Mouse (Mus musculus) gastrocnemius, adult 8-10 months (tissue): ENCODE data around the gene Dusp16. TPM values are rescaled to one million over a fixed set of nuclear protein-coding genes. Genes with fewer than 3 reads are reported as not detected.
A peak's percentile ranks its signal among the peaks of the same experiment; 100 is the strongest.

Experiments
- DNase-seq, 2 experiments: peaks; one replicate each; pipeline ENCODE4 v3.0.0; 2022; ENCODE audit warnings: low spot score in 2 of 2
- total RNA-seq, 4 experiments: library from RNA; stranded (reverse); gene quantifications; 2 replicates each; pipeline ENCODE4 v1.2.4; 2022

Gene Dusp16
- total RNA-seq, 4 experiments from 2014 or later = 14.4 to 18.5 (median 15.8) TPM

GRCm38 (mm10) chr6:134743568-134743967 is 48.9 kb downstream of the Dusp16 start:
- no peak for DNase-seq

DNA sequence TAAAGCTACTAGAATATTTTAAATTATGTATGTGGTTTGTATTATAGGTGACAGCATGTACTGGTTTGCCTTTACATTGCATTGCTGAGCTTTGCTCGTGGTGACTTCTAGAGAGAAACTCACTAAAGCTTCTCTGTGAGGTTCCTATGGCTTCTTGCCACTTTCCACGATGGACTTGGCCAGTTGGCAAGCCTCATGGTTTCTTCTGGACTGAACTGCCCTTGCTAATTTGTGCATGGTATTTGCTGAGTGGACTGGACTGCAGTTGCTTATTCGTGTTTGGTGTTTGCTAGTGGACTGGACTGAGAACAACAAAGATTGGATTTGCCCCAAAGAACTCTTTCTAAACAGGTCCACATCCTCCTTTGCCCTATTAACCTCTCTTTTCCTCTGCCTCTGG is 55.6 kb downstream of the Dusp16 start:
- DNase-seq = peak in 1 of 2 experiments; percentile 12

DNA sequence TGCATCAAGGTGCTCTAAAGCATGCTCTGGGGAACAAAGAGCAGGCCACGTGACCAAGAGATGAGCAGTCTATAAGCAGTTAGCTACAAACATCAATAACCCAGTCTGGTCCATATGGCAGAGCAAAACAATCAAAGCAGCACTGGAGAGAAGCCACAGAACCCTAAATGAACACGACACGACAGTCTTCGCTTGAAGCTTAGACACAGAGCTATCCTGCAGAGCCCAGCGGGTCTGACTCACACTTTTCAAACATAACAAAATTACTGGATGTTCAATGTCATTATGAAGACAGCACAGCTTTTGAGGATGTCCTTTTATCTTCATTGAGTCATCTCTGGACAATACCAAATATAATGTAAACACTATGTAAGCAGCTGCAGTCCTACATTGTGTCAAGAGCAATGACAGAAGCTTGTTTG is 58.6 kb downstream of the Dusp16 start:
- no peak for DNase-seq

GRCm38 (mm10) chr6:134732813-134733212 is 59.6 kb downstream of the Dusp16 start:
- DNase-seq = no peak

- DNase-seq = no peak
These were observed 61.4 kb downstream of the Dusp16 start for GRCm38 (mm10) chr6:134730978-134731377.

DNA sequence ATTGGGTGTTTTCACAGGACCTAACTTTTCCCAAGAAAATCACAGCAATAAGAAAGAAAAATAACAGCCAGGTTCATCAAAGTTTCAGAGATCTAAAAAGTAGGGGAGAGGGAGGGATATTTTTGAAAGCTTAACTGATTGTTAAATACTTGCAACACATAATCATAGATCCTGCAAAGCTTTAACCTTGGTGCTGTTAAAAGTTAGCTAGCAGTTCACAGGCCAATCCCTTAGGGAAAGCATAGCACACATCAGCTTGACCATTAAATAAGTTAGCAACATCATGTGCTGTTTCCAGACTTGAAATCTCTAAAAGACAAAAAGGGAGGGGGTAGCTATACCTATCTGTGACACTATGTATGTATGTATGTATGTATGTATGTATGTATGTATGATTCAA is 67.0 kb downstream of the Dusp16 start:
- no peak for DNase-seq

DNA sequence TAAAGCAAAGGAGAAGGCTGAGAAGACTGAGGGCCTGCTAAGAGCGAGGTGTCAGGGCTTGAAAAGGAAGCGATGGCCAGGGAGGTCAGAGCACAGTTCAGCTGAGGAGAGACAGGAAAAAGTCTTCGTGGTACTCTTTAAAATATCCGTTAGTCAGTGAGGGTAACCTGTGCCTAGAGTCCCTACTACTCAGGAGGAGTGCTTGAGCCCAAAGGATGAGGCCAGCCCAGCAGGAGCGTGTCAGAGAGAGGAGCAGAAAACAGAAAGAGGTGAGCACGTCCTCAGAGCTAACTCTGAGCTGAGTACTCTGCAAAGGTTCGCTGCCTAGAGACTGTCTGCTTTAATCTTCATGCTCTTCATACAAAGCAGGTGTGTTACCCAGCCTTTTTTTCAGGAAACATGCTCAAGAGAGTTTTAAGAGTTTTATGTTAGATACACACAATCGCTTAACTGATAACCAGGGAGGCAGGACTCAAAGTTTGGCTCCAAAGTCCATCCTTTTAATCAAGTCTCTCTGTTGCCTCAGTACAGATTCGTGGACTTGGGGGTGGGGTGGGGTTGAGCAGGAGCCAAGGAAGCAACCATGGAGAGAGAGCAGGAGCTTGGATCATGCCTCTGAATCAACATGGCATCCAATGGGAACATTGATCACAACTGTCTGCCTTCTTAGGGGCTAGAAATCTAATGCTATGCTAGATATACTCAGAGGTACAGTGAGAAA is 68.4 kb downstream of the Dusp16 start:
- no peak for DNase-seq

- no peak for DNase-seq
These were observed 69.1 kb downstream of the Dusp16 start for GRCm38 (mm10) chr6:134723326-134723725.

DNA sequence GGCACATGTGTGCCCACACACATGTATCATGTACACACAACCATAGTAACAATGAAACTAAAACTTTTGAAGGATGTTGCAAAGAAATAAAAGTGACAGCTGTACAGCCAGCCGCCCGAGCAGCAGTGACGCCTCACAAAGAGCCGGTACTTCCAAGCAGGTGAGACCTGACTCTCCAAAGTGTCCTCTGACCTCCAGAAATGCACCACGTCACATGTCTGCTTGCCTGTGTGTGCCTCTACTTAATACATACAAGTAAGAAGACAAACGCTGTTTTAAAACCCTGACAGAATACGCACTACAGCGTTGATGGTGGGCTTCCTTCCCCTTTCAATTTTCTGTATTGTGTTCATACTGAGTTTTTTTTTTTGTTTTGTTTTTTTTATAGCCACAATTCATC is 69.5 kb downstream of the Dusp16 start:
- no peak for DNase-seq

DNA sequence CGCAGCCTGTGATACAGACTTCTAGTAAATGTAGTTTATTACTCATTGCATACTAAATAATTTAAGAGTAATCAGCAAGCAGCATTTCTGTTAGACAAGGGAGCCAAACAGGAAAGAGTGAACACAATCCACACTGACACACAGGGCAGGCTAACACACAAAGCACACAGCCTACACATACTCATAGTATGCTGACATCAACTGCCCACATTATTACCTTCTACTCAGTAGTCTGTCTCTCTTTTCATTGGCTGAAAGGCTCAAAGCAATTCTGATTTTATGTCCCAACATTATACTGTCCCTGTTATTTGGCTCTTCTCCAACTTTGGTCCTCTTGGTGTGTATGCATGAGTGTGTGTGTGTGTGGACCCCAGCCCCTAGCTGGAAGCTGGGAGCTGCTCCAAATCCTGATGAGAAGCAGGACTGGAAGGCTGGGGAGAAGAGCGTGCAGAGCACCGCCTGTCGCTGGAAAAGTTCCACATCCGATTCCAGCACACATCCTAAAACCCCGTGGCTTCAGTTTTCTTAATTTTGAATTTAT is 70.6 kb downstream of the Dusp16 start:
- DNase-seq = no peak

DNA sequence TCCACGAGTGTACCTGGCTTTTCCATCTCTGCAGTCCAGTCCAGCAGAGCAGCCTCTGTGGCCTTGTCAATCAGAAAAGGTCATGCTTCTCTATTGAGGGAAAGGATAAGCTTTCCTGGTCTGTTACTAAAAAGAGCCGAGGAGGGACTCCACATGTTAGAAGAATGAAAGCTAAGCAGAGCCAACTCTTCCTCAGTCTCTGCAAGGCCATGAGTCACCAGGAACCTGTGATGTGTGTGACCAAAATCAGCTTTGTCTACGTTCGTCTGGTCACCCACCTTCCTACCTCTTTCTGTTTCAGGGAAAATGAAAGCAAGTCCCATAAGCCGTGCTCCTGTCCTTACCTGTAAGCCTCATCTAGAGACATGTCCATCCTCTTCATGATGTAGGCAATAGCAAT is 72.3 kb downstream of the Dusp16 start:
- DNase-seq = no peak

DNA sequence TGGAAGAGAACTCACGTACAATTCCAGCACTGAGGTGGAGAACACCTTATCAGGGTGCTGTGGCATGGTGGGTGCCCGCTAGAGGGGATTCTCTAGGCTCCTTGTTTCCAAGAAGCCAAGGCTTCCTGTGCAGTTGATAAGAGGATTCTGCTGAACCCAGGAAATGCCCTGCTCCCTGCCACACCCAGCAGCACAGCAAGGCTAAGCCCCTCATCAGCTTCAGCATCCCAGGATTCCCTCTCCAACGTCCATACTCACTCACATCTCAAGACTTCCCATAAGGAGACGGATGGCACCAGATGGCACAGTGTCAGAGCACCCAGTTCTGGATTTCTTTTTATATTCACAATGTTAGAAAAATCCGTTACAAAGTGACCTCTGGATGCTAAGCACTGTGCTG is 73.3 kb downstream of the Dusp16 start:
- no peak for DNase-seq

DNA sequence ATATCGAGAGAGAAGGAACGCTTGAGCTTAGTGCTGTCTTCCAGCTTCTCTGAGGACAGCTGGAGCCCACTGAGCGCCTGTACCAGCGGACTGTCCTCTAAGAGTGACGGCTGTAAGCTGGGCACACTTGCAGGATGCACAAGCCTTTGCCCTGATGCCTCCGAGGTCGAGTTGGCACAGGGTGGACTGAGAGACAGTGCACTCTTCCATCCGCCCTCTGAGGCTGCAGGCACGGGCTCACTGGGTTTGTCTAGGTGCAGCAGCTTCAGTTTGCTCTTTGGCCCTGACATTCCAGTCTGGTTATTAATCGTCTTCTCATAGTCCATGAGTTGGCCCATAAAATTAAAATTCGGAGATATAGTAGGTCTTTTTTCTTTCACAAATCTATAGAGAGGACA is 73.8 kb downstream of the Dusp16 start:
- no peak for DNase-seq

GRCm38 (mm10) chr6:134717886-134718667 is 74.3 kb downstream of the Dusp16 start:
- no peak for DNase-seq

- DNase-seq = no peak
These were observed 76.2 kb downstream of the Dusp16 start for GRCm38 (mm10) chr6:134716168-134716587.

- DNase-seq = no peak
These were observed 78.5 kb downstream of the Dusp16 start for GRCm38 (mm10) chr6:134713897-134714296.

DNA sequence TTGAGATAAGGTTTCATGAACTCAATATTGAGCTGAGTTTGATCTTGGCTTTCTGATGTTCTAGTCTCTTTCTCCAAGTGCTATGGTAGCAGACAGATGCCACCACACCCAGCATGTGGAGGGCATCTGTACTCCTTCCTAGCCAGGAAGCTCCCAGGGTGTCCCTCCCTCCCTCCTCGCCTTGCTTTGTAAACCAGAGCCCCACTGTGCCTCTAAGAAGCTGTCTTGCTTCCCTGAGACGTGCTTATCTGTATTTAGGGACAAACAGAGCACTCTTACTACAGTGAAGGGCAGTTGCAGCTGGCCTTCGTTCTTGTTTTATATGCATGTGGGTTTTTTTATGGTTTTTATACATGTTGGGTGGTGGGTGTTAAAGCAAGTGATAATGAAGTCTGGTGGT is 79.1 kb downstream of the Dusp16 start:
- no peak for DNase-seq

GRCm38 (mm10) chr6:134710020-134710419 is 82.4 kb downstream of the Dusp16 start:
- DNase-seq = no peak

DNA sequence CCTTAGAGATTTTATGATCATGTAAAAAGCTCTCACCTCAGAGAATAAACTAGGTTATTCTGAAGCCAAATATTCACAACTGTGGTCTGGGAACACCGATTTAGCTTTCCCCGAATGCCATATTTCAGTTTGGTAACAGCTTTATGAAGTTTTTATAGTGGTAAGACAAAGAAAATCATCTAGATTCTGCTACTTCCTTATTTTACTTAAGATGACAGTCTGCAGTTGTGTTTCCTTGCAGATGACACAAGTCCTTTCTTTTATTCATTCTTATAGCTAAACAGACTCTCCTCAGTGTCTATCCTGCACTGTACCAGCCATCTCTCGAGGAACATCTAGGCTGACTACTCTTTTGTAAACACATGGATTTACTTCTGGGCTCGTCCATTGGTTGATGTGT is 86.0 kb downstream of the Dusp16 start:
- no peak for DNase-seq

- DNase-seq = peak; percentile 43 to 55
These were observed 89.3 kb downstream of the Dusp16 start for GRCm38 (mm10) chr6:134703053-134703690.

DNA sequence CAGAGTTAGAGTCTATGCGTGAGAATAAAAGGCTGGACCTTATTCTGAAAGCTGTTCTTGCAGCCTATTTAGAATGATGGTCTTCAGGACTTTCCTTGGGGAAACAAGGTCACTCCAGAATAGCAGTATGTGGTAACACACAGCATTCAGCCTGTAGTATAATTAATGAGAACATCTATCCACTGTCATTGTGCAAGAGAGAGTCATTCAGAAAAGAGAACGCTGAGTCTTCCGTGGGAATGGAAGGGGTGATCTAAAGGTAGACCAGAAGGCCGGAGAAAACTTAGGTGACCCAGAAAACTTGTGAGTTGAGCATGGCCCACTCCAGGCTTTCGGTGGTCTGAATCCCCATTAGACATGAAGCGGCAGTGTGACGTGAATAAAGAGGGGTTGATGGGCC is 90.2 kb downstream of the Dusp16 start:
- no peak for DNase-seq

DNA sequence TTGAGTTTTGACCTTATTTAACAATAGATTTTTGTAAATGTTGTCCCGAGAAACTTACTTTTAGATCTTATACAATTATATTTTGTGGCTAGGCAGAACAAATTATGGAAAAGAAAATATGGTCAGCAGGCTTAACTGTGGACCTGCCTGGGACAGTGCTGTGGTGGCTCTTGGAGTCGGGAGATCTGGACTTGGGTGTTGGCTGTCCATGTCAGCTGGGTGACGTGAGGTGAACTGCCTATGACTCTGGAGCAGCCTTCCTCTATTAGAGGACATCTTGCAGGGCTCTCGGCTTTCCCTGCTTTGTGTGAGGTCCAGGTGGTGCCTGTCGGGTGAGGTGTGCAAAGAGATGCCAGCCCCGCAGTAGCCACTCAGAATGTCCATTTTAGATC is 91.2 kb downstream of the Dusp16 start:
- DNase-seq = no peak
